Mouse (Mus musculus): ENCODE measurements around the gene Cphx3.
"Not testable (repeated sequence)": the region's sequence is repeated elsewhere in the genome, so short reads cannot be mapped to it uniquely, and the experiment has no call there.

The Cphx3 gene

GRCm38 (mm10) chr14:26175028-26175427 is 92.9 kb downstream of the Cphx3 start:
- DNase-seq (ENCODE audit: low read depth): not testable (repeated sequence)

- DNase-seq (ENCODE audit: low read depth): not testable (repeated sequence)
Observed at GRCm38 (mm10) chr14:26181660-26182059, 99.6 kb downstream of the Cphx3 start.

GRCm38 (mm10) chr14:26182380-26182779 is 100.3 kb downstream of the Cphx3 start, which contains the start of gene Plac9b:
Gene Plac9b (minus strand): TSS chr14:26182480.
- not testable (repeated sequence) for DNase-seq (ENCODE audit: low read depth)

- DNase-seq (ENCODE audit: low read depth): not testable (repeated sequence)
Observed at GRCm38 (mm10) chr14:26186638-26187037, 104.5 kb downstream of the Cphx3 start.

GRCm38 (mm10) chr14:26188361-26188760 is 106.3 kb downstream of the Cphx3 start:
- DNase-seq (ENCODE audit: low read depth): not testable (repeated sequence)

- DNase-seq (ENCODE audit: low read depth): not testable (repeated sequence)
Observed at GRCm38 (mm10) chr14:26197851-26198250, 115.8 kb downstream of the Cphx3 start.

- DNase-seq (ENCODE audit: low read depth): not testable (repeated sequence)
Observed at GRCm38 (mm10) chr14:26206197-26206925, 124.3 kb downstream of the Cphx3 start.

GRCm38 (mm10) chr14:26206926-26207247 is 124.8 kb downstream of the Cphx3 start, which contains the start of gene Tmem254b:
Gene Tmem254b (minus strand): TSS chr14:26207041.
- DNase-seq (ENCODE audit: low read depth): not testable (repeated sequence)

- DNase-seq (ENCODE audit: low read depth): not testable (repeated sequence)
Observed at GRCm38 (mm10) chr14:26216233-26217000, 134.3 kb downstream of the Cphx3 start.

GRCm38 (mm10) chr14:26237183-26237582 is 155.1 kb downstream of the Cphx3 start:
- DNase-seq (ENCODE audit: low read depth): not testable (repeated sequence)

- DNase-seq (ENCODE audit: low read depth): not testable (repeated sequence)
Observed at GRCm38 (mm10) chr14:26257756-26258617, 175.9 kb downstream of the Cphx3 start, which contains the start of gene Duxbl3. Gene Duxbl3 (plus strand): TSS chr14:26257962.

- DNase-seq (ENCODE audit: low read depth): not testable (repeated sequence)
Observed at GRCm38 (mm10) chr14:26258729-26259128, 176.6 kb downstream of the Cphx3 start.

Data from c-Kit-positive CD71-positive TER-119-negative erythroid progenitor cells, embryonic 14.5 days (primary cell).